Mouse (Mus musculus) forebrain, embryonic 12.5 days (tissue): ENCODE results near the gene Cped1. TPM values are rescaled to one million over a fixed set of nuclear protein-coding genes. Genes with fewer than 3 reads are reported as not detected.

ENCODE experiments used
- ATAC-seq: fragments of 200-750 bp; cut with Nextera tagmentation; 2 replicates; pipeline ENCODE4 v1.8.0; 2017; ENCODE audit warnings: moderate TSS enrichment; ENCODE audit not compliant: low FRiP score
- H3K27ac ChIP-seq: fragments of 300-500 bp; sonication (generic); 2 replicates; pipeline ENCODE4 v1.5.1; 2016; ENCODE audit warnings: mild to moderate bottlenecking
- H3K27me3 ChIP-seq: fragments of 300-500 bp; sonication (generic); 2 replicates; pipeline ENCODE4 v1.6.1; 2016; ENCODE audit warnings: mild to moderate bottlenecking
- H3K36me3 ChIP-seq: fragments of 300-500 bp; sonication (generic); replicated peaks from 2 replicates; pipeline ENCODE4 v1.6.1; 2016; ENCODE audit warnings: mild to moderate bottlenecking
- H3K4me1 ChIP-seq: fragments of 300-500 bp; sonication (generic); 2 replicates; pipeline ENCODE4 v1.6.1; 2016
- H3K4me2 ChIP-seq: fragments of 300-500 bp; sonication (generic); 2 replicates; pipeline ENCODE4 v1.6.1; 2016; ENCODE audit warnings: mild to moderate bottlenecking, moderate library complexity
- H3K4me3 ChIP-seq: fragments of 300-500 bp; sonication (generic); replicated peaks from 2 replicates; pipeline ENCODE4 v1.5.1; 2016; ENCODE audit warnings: mild to moderate bottlenecking
- H3K9ac ChIP-seq: fragments of 300-500 bp; sonication (generic); 2 replicates; pipeline ENCODE4 v1.6.1; 2016; ENCODE audit warnings: mild to moderate bottlenecking
- H3K9me3 ChIP-seq: fragments of 300-500 bp; sonication (generic); 2 replicates; pipeline ENCODE4 v1.6.1; 2016
- WGBS: fragments of 180-500 bp; shearing (Covaris S2); methylation state at CpG from one replicate; pipeline ENCODE4 v1.1.7; 2016; 5-methylcytosine and 5-hydroxymethylcytosine counted together
- polyA plus RNA-seq: library from polyadenylated mRNA; unstranded; fragments of >200 nt; fragmentation: Nextera tagmentation; extraction: Ambion mirVana; gene quantifications from 2 replicates; pipeline ENCODE4 v1.2.1, GENCODE M21; 2016

Cped1 gene
- polyA plus RNA-seq, 1 experiment from 2014 or later, result 12.0 TPM

- no peaks in the 10 kb centered on the region for H3K27me3 ChIP-seq
- no peak overlapping the region for H3K4me2 ChIP-seq
- ATAC-seq, result no peak
- H3K9me3 ChIP-seq, result no peaks in the 10 kb centered on the region
- no peaks in the 10 kb centered on the region for H3K4me1 ChIP-seq
- H3K36me3 ChIP-seq, result no peaks in the 10 kb centered on the region
- no peak overlapping the region for H3K27ac ChIP-seq
- no peak overlapping the region for H3K4me3 ChIP-seq
- H3K9ac ChIP-seq, result no peak overlapping the region
- 75% methylated on average over 8 of the region's 8 CpGs for WGBS
These were observed 33.2 kb downstream of the Cped1 start for GRCm38 (mm10) chr6:22018768-22019445.

DNA sequence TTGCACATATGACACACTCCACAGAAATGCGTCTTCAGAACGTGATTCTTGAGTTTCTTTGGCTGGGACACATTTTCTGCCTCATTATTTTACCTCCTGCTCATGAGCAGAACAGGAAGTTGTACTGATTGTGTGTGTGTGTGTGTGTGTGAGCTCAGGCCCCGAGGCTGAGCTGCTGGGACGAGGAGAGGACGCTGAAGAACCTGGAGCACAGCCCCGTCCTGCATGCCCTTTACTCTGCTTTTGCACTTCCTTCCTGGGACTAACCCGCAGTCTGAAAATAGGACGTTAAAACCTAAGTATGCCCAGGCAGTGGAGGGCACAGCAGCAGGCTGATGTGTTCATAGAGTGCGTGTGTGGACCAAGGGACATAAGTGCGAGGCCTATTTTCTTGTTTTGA, 33.9 kb downstream of the Cped1 start:
- Histone ChIP-seq H3K4me2 (no peak overlapping the region), H3K27me3 (no peaks in the 10 kb centered on the region; the same call in 1 of the 2 replicates), H3K36me3 (no peaks in the 10 kb centered on the region), H3K4me3 (no peak overlapping the region), H3K9me3 (no peaks in the 10 kb centered on the region), H3K9ac (no peak overlapping the region), H3K4me1 (no peaks in the 10 kb centered on the region), H3K27ac (no peak overlapping the region)
- 68% methylated on average over 10 of the region's 10 CpGs for WGBS
- ATAC-seq, result no peak

DNA sequence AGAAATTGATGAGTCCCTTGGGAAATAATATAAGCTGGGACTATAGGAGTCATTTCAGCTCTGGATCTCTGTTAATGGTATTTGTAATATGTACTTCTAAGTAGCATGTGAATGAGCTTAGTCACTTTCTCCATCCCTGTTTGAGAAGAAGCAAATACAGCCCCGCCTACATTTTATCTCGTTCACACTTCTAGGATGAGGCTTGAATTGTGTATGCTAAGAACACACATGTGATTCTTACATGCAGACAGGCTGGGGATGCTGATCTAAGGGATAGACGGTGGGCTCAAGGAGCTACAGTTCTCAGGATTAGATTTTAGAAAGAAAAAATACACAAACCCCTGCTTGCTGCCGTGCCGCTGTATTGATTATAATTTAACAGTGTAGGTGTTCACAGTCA, 35.0 kb downstream of the Cped1 start:
- H3K36me3 ChIP-seq, result no peaks in the 10 kb centered on the region
- H3K27ac ChIP-seq, result no peak overlapping the region
- no peaks in the 10 kb centered on the region; the same call in 1 of the 2 replicates for H3K27me3 ChIP-seq
- H3K9me3 ChIP-seq, result no peaks in the 10 kb centered on the region
- H3K4me1 ChIP-seq, result no peaks in the 10 kb centered on the region
- ATAC-seq, result no peak
- 90% methylated on average over 5 of the region's 5 CpGs for WGBS
- H3K9ac ChIP-seq, result no peak overlapping the region
- H3K4me2 ChIP-seq, result no peak overlapping the region
- H3K4me3 ChIP-seq, result no peak overlapping the region

- no peaks in the 10 kb centered on the region for H3K36me3 ChIP-seq
- 88% methylated on average over 3 of the region's 3 CpGs for WGBS
- H3K4me1 ChIP-seq, result no peaks in the 10 kb centered on the region
- H3K4me2 ChIP-seq, result no peak overlapping the region
- no peak for ATAC-seq
- no peak overlapping the region for H3K4me3 ChIP-seq
- H3K9me3 ChIP-seq, result no peaks in the 10 kb centered on the region
- no peak overlapping the region for H3K27ac ChIP-seq
- H3K27me3 ChIP-seq, result no peaks in the 10 kb centered on the region; the same call in 1 of the 2 replicates
- H3K9ac ChIP-seq, result no peak overlapping the region
These were observed 35.6 kb downstream of the Cped1 start for GRCm38 (mm10) chr6:22021315-22021714.

- H3K27ac ChIP-seq, result no peak overlapping the region
- WGBS, result 96% methylated on average over 2 of the region's 2 CpGs
- no peaks in the 10 kb centered on the region; the same call in 1 of the 2 replicates for H3K27me3 ChIP-seq
- no peak for ATAC-seq
- H3K4me2 ChIP-seq, result no peak overlapping the region
- no peaks in the 10 kb centered on the region for H3K36me3 ChIP-seq
- H3K9ac ChIP-seq, result no peak overlapping the region
- no peak overlapping the region for H3K4me3 ChIP-seq
- H3K9me3 ChIP-seq, result no peaks in the 10 kb centered on the region
- H3K4me1 ChIP-seq, result 0 out of 2 replicates have a peak, but pooled peaks cover 2% of the 10 kb centered on the region
These were observed 38.5 kb downstream of the Cped1 start for GRCm38 (mm10) chr6:22024168-22024567.

GRCm38 (mm10) chr6:22025584-22026357, 40.1 kb downstream of the Cped1 start:
- H3K36me3 ChIP-seq, result no peaks in the 10 kb centered on the region
- no peaks in the 10 kb centered on the region for H3K9me3 ChIP-seq
- peak overlapping the region; percentile 17 for H3K4me3 ChIP-seq
- 0 out of 2 replicates have a peak, but pooled peaks cover 2% of the 10 kb centered on the region for H3K4me1 ChIP-seq
- no peak overlapping the region for H3K9ac ChIP-seq
- H3K27ac ChIP-seq, result no peak overlapping the region
- H3K27me3 ChIP-seq, result no peaks in the 10 kb centered on the region; the same call in 1 of the 2 replicates
- peak overlapping the region; percentile 47 for H3K4me2 ChIP-seq
- peak; percentile 41; the same call in 1 of the 2 replicates for ATAC-seq
- WGBS, result 13% methylated on average over 17 of the region's 17 CpGs

DNA sequence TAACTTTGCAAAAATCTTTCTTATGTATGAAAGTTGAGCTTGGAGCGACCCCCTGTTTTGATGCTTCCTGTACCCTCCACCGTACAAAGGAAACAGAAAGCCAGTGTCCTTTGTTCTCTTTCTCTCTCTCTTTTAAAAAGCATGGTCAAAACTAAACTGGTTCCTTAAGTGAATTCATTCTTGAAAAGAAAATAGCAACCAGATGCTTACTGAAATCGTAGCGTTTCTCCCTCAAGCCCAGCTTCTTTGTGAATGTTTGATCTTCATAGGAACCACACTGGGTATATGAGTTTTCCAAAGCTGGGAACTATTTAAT, 40.6 kb downstream of the Cped1 start:
- Histone ChIP-seq H3K27ac (no peak overlapping the region), H3K4me3 (peak overlapping the region; percentile 17), H3K9me3 (no peaks in the 10 kb centered on the region), H3K4me2 (peak overlapping the region; percentile 47), H3K36me3 (no peaks in the 10 kb centered on the region), H3K27me3 (no peaks in the 10 kb centered on the region; the same call in 1 of the 2 replicates), H3K4me1 (0 out of 2 replicates have a peak, but pooled peaks cover 2% of the 10 kb centered on the region), H3K9ac (no peak overlapping the region)
- ATAC-seq, result peak; percentile 61; the same call in 1 of the 2 replicates
- WGBS, result 7% methylated on average over 4 of the region's 4 CpGs

GRCm38 (mm10) chr6:22026761-22027594, 41.3 kb downstream of the Cped1 start:
- 58% methylated on average over 9 of the region's 9 CpGs for WGBS
- no peaks in the 10 kb centered on the region for H3K9me3 ChIP-seq
- no peak overlapping the region for H3K9ac ChIP-seq
- H3K27ac ChIP-seq, result no peak overlapping the region
- H3K4me3 ChIP-seq, result no peak overlapping the region
- no peaks in the 10 kb centered on the region; the same call in 1 of the 2 replicates for H3K27me3 ChIP-seq
- H3K4me1 ChIP-seq, result 0 out of 2 replicates have a peak, but pooled peaks cover 2% of the 10 kb centered on the region
- ATAC-seq, result peak; percentile 67; the same call in 1 of the 2 replicates
- H3K36me3 ChIP-seq, result no peaks in the 10 kb centered on the region
- H3K4me2 ChIP-seq, result no peak overlapping the region

GRCm38 (mm10) chr6:22027854-22028253, 42.1 kb downstream of the Cped1 start:
- no peak for ATAC-seq
- H3K4me3 ChIP-seq, result no peak overlapping the region
- no peak overlapping the region for H3K4me2 ChIP-seq
- 95% methylated on average over 2 of the region's 2 CpGs for WGBS
- no peak overlapping the region for H3K9ac ChIP-seq
- no peaks in the 10 kb centered on the region; the same call in 1 of the 2 replicates for H3K27me3 ChIP-seq
- 0 out of 2 replicates have a peak, but pooled peaks cover 2% of the 10 kb centered on the region for H3K4me1 ChIP-seq
- H3K9me3 ChIP-seq, result no peaks in the 10 kb centered on the region
- no peaks in the 10 kb centered on the region for H3K36me3 ChIP-seq
- H3K27ac ChIP-seq, result no peak overlapping the region

DNA sequence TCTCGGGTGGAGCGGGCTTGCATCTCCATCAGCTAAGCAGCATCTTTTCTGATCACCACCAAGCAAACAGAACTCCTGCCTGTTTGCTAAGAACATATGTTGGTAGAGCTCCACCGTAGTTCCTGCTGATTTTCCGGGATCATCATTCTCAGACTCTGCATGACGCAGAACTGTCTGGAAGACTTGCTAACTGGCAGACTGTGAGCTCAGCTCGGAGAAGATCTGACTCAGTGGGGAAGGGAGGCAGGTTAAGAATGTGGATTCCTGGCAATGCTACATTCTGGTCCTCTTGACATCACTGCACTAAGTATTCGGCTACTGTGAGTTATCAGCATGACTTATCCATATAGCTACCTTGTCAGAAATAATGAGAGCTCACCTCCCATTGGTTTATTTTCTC, 44.7 kb downstream of the Cped1 start:
- H3K27ac ChIP-seq, result no peak overlapping the region
- H3K9ac ChIP-seq, result no peak overlapping the region
- H3K9me3 ChIP-seq, result no peaks in the 10 kb centered on the region
- H3K4me1 ChIP-seq, result 0 out of 2 replicates have a peak, but pooled peaks cover 2% of the 10 kb centered on the region
- no peaks in the 10 kb centered on the region for H3K36me3 ChIP-seq
- H3K4me2 ChIP-seq, result no peak overlapping the region
- no peak for ATAC-seq
- H3K27me3 ChIP-seq, result no peaks in the 10 kb centered on the region
- no peak overlapping the region for H3K4me3 ChIP-seq
- 83% methylated on average over 7 of the region's 7 CpGs for WGBS

DNA sequence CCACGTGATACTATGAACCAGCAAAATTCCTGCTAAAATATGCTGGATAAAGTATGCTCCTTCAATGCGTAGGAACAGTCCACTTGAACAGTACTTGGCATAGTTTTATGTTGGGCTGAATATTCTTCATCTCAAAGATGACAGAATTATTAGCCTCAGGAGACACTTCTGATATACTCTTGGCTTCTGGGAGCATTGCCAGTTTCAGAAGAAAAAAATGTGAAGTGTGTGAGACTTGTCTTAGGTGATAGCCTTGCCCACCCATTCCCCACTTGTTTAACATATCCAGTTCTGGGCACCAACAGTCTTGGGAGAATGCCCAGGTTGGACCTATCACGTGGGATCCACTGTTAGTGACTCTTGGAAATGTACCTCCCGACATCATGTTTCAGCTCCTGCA, 47.5 kb downstream of the Cped1 start:
- H3K27ac ChIP-seq, result no peak overlapping the region
- H3K9ac ChIP-seq, result no peak overlapping the region
- H3K9me3 ChIP-seq, result no peaks in the 10 kb centered on the region
- no peaks in the 10 kb centered on the region for H3K27me3 ChIP-seq
- no peak overlapping the region for H3K4me3 ChIP-seq
- no peaks in the 10 kb centered on the region for H3K36me3 ChIP-seq
- peaks cover 6% of the 10 kb centered on the region for H3K4me1 ChIP-seq
- WGBS, result 85% methylated on average over 4 of the region's 4 CpGs
- ATAC-seq, result no peak
- no peak overlapping the region for H3K4me2 ChIP-seq

- Histone ChIP-seq H3K9me3 (no peaks in the 10 kb centered on the region), H3K27ac (no peak overlapping the region), H3K36me3 (no peaks in the 10 kb centered on the region), H3K4me1 (peaks cover 6% of the 10 kb centered on the region), H3K4me2 (no peak overlapping the region), H3K27me3 (no peaks in the 10 kb centered on the region), H3K9ac (no peak overlapping the region), H3K4me3 (no peak overlapping the region)
- no peak for ATAC-seq
- WGBS, result 80% methylated on average over 6 of the region's 6 CpGs
These were observed 49.7 kb downstream of the Cped1 start for GRCm38 (mm10) chr6:22035408-22035807.
